Mouse (Mus musculus): ENCODE measurements around the gene Krt1. TPM values are rescaled to one million over a fixed set of nuclear protein-coding genes. Genes with fewer than 3 reads are reported as not detected.

Gene Krt1
- polyA plus RNA-seq (2015; fragmentation: Nextera tagmentation; extraction: Ambion mirVana), result not detected in 2 replicates

DNA sequence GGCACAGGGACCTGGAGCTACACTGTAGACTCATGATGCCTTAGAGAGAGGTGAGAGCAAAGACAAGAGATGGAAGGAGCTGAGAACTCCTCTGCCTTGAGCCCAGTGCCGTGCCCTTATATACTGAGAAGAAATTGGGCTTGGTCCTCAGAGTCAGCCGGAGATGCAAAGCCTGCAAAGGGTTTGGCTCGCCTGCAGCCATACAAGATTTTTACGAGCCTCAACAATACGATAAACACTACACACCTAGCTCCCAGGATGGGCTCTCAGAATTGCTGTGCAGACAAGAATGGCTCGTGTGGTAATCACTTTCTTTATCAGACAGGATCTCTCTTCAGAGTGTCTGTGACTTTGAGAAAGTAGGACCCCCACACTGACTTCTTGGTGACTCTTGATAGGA lies at the start of gene Krt1:
TSS of gene Krt1 (minus strand) at position 101 of the 400 bp plus-strand sequence.
- Histone ChIP-seq H3K9ac (ENCODE audit: low read depth, low read length) (no peak within 1 kb of the TSS), H3K4me3 (ENCODE audit: low read depth, low read length) (no peak within 1 kb of the TSS), H3K27me3 (ENCODE audit: control insufficient read depth, insufficient read depth, low read depth, low read length) (peaks cover 22% of the 10 kb centered on the region), H3K36me3 (ENCODE audit: control insufficient read depth, insufficient read depth) (no peaks in the 10 kb centered on the region), H3K4me1 (ENCODE audit: control insufficient read depth, low read depth, low read length) (no peaks in the 10 kb centered on the region), H3K9me3 (replicated peaks; ENCODE audit: control insufficient read depth, low read length) (no peaks in the 10 kb centered on the region), H3K27ac (ENCODE audit: low read length) (no peak within 1 kb of the TSS), H3K4me2 (ENCODE audit: low read depth, low read length) (no peak within 1 kb of the TSS)
- ATAC-seq (ENCODE audit: low read depth), result no peak
- 59% methylated on average over 6 of the region's 6 CpGs for WGBS (ENCODE audit: insufficient replicate concordance)

DNA sequence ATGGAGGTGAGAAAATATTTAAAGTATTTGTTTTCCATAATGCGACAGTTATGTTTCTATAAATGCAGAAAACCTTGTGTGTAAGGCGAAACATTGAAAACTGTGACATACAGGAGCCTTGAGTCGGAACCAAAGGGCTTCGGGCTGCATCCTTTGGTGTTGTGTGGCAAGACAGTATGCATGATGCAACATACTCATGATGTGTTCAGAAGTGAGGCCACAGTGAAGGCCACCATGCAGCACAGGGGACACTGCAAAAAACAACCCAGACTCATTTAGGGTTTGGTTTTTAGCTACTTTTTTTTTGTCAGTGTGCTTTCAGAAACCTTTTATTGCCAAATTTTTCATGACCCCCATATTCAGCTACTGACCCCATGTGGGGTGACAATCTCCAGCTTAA lies 44.6 kb upstream of the Krt1 start:
- no peak overlapping the region for H3K4me3 ChIP-seq (ENCODE audit: low read depth, low read length)
- H3K27me3 ChIP-seq (ENCODE audit: control insufficient read depth, insufficient read depth, low read depth, low read length), result no peaks in the 10 kb centered on the region
- H3K4me1 ChIP-seq (ENCODE audit: control insufficient read depth, low read depth, low read length), result no peaks in the 10 kb centered on the region
- WGBS (ENCODE audit: insufficient replicate concordance), result 74% methylated on average over 4 of the region's 4 CpGs
- H3K9ac ChIP-seq (ENCODE audit: low read depth, low read length), result no peak overlapping the region
- ATAC-seq (ENCODE audit: low read depth), result no peak
- H3K9me3 ChIP-seq (replicated peaks; ENCODE audit: control insufficient read depth, low read length), result no peaks in the 10 kb centered on the region
- no peaks in the 10 kb centered on the region for H3K36me3 ChIP-seq (ENCODE audit: control insufficient read depth, insufficient read depth)
- no peak overlapping the region for H3K4me2 ChIP-seq (ENCODE audit: low read depth, low read length)
- no peak overlapping the region for H3K27ac ChIP-seq (ENCODE audit: low read length)

DNA sequence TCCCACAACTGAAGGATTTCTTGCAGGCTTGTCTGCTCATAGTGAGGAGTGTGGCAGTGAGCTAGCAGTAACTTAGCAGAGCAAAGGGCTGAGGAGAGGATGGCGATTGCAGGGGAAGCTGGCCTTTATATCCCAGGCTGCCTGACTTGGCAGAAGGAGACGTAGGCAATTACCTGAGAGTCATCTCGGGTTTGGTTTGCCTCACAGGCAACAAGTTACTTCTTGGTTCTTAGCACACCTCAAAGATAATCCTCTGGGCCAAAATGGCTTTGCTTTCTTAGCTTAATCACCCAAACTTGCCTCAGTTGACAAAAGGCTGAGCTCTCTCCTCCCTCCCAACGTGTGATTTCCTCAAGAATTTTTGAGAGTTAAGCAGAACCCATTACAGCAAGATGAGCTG lies 42.2 kb upstream of the Krt1 start, which contains the start of gene Krt76:
TSS of gene Krt76 (minus strand) at position 101 of the 400 bp plus-strand sequence.
- no peaks in the 10 kb centered on the region for H3K4me1 ChIP-seq (ENCODE audit: control insufficient read depth, low read depth, low read length)
- no peaks in the 10 kb centered on the region for H3K27me3 ChIP-seq (ENCODE audit: control insufficient read depth, insufficient read depth, low read depth, low read length)
- no peak for ATAC-seq (ENCODE audit: low read depth)
- H3K4me3 ChIP-seq (ENCODE audit: low read depth, low read length), result no peak within 1 kb of the TSS
- WGBS (ENCODE audit: insufficient replicate concordance), result 37% methylated on average over 4 of the region's 4 CpGs
- no peak within 1 kb of the TSS for H3K9ac ChIP-seq (ENCODE audit: low read depth, low read length)
- H3K36me3 ChIP-seq (ENCODE audit: control insufficient read depth, insufficient read depth), result no peaks in the 10 kb centered on the region
- H3K4me2 ChIP-seq (ENCODE audit: low read depth, low read length), result no peak within 1 kb of the TSS
- no peak within 1 kb of the TSS for H3K27ac ChIP-seq (ENCODE audit: low read length)
- no peaks in the 10 kb centered on the region for H3K9me3 ChIP-seq (replicated peaks; ENCODE audit: control insufficient read depth, low read length)

DNA sequence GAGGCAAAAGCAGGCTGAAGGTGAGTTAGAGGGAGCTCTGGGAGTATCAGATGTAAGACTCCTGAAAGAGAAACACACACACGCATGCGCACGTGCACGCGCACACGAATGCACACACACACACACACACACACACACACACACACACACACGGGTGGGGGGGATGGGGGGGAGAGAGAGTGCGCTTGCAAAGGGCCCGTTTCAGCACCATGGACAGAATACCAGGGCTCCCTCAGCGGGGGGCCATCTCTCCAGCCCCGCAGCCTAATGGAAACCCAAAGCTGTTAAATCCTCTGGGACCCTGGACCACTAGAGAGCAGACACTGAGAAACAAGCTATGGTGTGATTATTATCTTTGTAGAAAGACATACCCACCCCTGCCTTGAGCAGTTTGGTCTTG lies 29.2 kb upstream of the Krt1 start:
- Histone ChIP-seq H3K36me3 (ENCODE audit: control insufficient read depth, insufficient read depth) (no peaks in the 10 kb centered on the region), H3K4me3 (ENCODE audit: low read depth, low read length) (no peak overlapping the region), H3K4me1 (ENCODE audit: control insufficient read depth, low read depth, low read length) (no peaks in the 10 kb centered on the region), H3K9ac (ENCODE audit: low read depth, low read length) (no peak overlapping the region), H3K27me3 (ENCODE audit: control insufficient read depth, insufficient read depth, low read depth, low read length) (no peaks in the 10 kb centered on the region; the same call in 1 of the 2 replicates), H3K27ac (ENCODE audit: low read length) (no peak overlapping the region), H3K9me3 (replicated peaks; ENCODE audit: control insufficient read depth, low read length) (no peaks in the 10 kb centered on the region), H3K4me2 (ENCODE audit: low read depth, low read length) (no peak overlapping the region)
- no peak for ATAC-seq (ENCODE audit: low read depth)
- WGBS (ENCODE audit: insufficient replicate concordance), result 24% methylated on average over 11 of the region's 11 CpGs

DNA sequence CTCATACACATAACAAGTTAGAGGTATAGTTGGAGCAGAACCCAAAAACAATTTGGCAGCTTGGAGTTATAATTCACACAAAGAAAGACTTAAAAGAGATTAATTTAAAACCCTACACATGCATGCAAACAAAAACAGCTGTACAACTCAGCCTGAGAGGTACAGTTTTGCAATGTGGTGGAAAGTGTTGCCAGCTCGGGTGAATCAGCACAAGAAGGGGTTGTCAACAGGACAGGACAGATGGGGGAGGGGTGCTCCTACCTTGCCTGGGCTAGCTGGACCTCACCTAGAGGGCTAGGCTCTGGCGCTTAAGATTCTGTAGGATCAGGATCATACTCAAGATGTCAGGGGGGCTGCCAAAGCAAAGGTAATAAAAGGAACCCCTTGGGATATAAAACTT lies 27.4 kb upstream of the Krt1 start:
- Histone ChIP-seq H3K4me1 (ENCODE audit: control insufficient read depth, low read depth, low read length) (no peaks in the 10 kb centered on the region), H3K27ac (ENCODE audit: low read length) (no peak overlapping the region), H3K9ac (ENCODE audit: low read depth, low read length) (no peak overlapping the region), H3K36me3 (ENCODE audit: control insufficient read depth, insufficient read depth) (no peaks in the 10 kb centered on the region), H3K4me2 (ENCODE audit: low read depth, low read length) (no peak overlapping the region), H3K9me3 (replicated peaks; ENCODE audit: control insufficient read depth, low read length) (no peaks in the 10 kb centered on the region), H3K4me3 (ENCODE audit: low read depth, low read length) (no peak overlapping the region), H3K27me3 (ENCODE audit: control insufficient read depth, insufficient read depth, low read depth, low read length) (no peaks in the 10 kb centered on the region; the same call in 1 of the 2 replicates)
- 25% methylated on average over 2 of the region's 2 CpGs for WGBS (ENCODE audit: insufficient replicate concordance)
- no peak for ATAC-seq (ENCODE audit: low read depth)

DNA sequence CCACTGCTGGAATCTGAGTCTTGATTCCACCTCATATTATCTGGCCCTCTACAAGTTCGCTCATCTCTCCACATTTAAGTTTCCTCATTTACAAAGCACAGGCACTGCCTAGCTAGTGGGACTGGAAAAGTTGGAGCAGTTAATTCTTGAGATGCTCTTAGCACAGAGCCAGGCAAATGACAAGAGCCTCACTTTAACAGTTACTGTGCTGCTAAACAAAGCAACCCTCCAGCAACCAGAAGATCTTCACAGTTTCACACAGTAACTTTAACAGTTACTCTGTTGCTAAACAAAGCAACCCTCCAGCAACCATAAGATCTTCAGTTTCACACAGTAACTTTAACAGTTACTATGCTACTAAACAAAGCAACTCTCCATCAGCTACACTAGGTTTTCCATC lies 23.8 kb upstream of the Krt1 start:
- Histone ChIP-seq H3K27ac (ENCODE audit: low read length) (no peak overlapping the region), H3K4me1 (ENCODE audit: control insufficient read depth, low read depth, low read length) (no peaks in the 10 kb centered on the region), H3K4me3 (ENCODE audit: low read depth, low read length) (no peak overlapping the region), H3K9ac (ENCODE audit: low read depth, low read length) (no peak overlapping the region), H3K27me3 (ENCODE audit: control insufficient read depth, insufficient read depth, low read depth, low read length) (no peaks in the 10 kb centered on the region; the same call in 1 of the 2 replicates), H3K4me2 (ENCODE audit: low read depth, low read length) (no peak overlapping the region), H3K9me3 (replicated peaks; ENCODE audit: control insufficient read depth, low read length) (no peaks in the 10 kb centered on the region), H3K36me3 (ENCODE audit: control insufficient read depth, insufficient read depth) (no peaks in the 10 kb centered on the region)
- 51% methylated on average over 1 of the region's 1 CpGs for WGBS (ENCODE audit: insufficient replicate concordance)
- ATAC-seq (ENCODE audit: low read depth), result no peak

DNA sequence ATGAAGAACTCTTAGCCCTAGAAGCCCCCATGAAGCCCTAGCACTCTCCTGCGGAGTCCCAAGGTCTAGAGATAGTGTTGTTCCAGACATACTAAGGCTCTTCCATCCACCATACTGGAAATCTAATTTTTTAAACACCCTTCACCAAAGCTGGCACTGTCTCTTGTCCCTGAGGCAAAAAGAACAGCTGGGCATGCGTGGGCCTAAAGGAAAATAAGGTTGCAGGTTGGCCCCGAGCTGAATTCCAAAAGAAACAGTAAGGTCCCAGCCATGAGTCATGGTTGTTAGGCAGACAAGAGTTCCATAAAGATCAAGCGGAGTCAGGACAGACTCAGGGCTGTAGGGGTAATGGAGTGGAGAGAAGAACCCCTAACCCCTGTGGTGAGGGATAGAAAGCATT lies 22.6 kb upstream of the Krt1 start:
- no peak for ATAC-seq (ENCODE audit: low read depth)
- H3K9me3 ChIP-seq (replicated peaks; ENCODE audit: control insufficient read depth, low read length), result no peaks in the 10 kb centered on the region
- H3K36me3 ChIP-seq (ENCODE audit: control insufficient read depth, insufficient read depth), result no peaks in the 10 kb centered on the region
- H3K27ac ChIP-seq (ENCODE audit: low read length), result no peak overlapping the region
- H3K9ac ChIP-seq (ENCODE audit: low read depth, low read length), result no peak overlapping the region
- WGBS (ENCODE audit: insufficient replicate concordance), result 46% methylated on average over 4 of the region's 4 CpGs
- H3K27me3 ChIP-seq (ENCODE audit: control insufficient read depth, insufficient read depth, low read depth, low read length), result no peaks in the 10 kb centered on the region; the same call in 1 of the 2 replicates
- H3K4me2 ChIP-seq (ENCODE audit: low read depth, low read length), result no peak overlapping the region
- no peak overlapping the region for H3K4me3 ChIP-seq (ENCODE audit: low read depth, low read length)
- no peaks in the 10 kb centered on the region for H3K4me1 ChIP-seq (ENCODE audit: control insufficient read depth, low read depth, low read length)

DNA sequence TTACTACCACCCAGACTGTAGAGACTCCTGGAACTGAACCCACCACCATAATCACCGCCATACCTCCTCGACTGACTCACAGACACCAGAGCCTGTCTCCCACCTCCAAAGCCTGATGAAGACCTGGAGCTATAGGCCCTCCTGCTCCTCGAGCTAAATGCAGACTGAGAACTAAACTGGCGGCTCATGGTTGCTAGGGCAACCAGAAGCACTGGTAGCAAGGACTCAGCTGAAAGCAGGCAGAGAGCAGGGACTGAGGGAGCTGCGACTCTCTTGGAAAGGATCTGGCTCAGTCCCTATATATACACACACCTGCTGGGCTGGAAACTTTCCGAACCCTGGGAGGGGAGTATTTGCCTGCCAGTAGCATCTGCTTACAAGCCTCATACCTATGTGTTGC lies 18.8 kb upstream of the Krt1 start, which contains the start of gene Krt77:
TSS of gene Krt77 (minus strand) at position 275 of the 400 bp plus-strand sequence.
- Histone ChIP-seq H3K9me3 (replicated peaks; ENCODE audit: control insufficient read depth, low read length) (no peaks in the 10 kb centered on the region), H3K27me3 (ENCODE audit: control insufficient read depth, insufficient read depth, low read depth, low read length) (no peaks in the 10 kb centered on the region), H3K36me3 (ENCODE audit: control insufficient read depth, insufficient read depth) (no peaks in the 10 kb centered on the region), H3K27ac (ENCODE audit: low read length) (no peak within 1 kb of the TSS), H3K9ac (ENCODE audit: low read depth, low read length) (no peak within 1 kb of the TSS), H3K4me2 (ENCODE audit: low read depth, low read length) (no peak within 1 kb of the TSS), H3K4me3 (ENCODE audit: low read depth, low read length) (no peak within 1 kb of the TSS), H3K4me1 (ENCODE audit: control insufficient read depth, low read depth, low read length) (no peaks in the 10 kb centered on the region)
- 30% methylated on average over 6 of the region's 6 CpGs for WGBS (ENCODE audit: insufficient replicate concordance)
- ATAC-seq (ENCODE audit: low read depth), result no peak

DNA sequence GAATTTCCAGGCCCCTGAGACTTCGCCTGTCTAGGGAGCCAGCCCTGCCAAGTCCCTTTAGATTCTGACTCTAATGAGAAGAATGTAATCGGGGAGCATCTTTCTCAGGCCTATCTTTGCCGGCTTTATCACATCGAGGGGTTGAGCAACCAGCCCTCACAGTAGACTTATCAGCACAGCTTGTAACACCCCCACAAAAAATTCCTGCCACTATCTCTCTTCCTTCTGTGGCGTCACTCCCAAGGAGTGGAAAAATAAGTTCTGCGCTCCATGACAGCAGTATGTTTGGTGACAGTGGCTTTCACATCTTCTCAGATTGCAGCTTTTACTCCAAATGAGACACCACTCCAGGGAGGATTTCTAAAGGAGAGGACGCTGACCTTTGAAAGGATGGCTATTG lies 16.2 kb upstream of the Krt1 start:
- H3K27me3 ChIP-seq (ENCODE audit: control insufficient read depth, insufficient read depth, low read depth, low read length), result no peaks in the 10 kb centered on the region
- no peaks in the 10 kb centered on the region for H3K4me1 ChIP-seq (ENCODE audit: control insufficient read depth, low read depth, low read length)
- 53% methylated on average over 7 of the region's 7 CpGs for WGBS (ENCODE audit: insufficient replicate concordance)
- H3K36me3 ChIP-seq (ENCODE audit: control insufficient read depth, insufficient read depth), result no peaks in the 10 kb centered on the region
- no peak overlapping the region for H3K27ac ChIP-seq (ENCODE audit: low read length)
- H3K4me3 ChIP-seq (ENCODE audit: low read depth, low read length), result no peak overlapping the region
- no peaks in the 10 kb centered on the region for H3K9me3 ChIP-seq (replicated peaks; ENCODE audit: control insufficient read depth, low read length)
- no peak overlapping the region for H3K4me2 ChIP-seq (ENCODE audit: low read depth, low read length)
- ATAC-seq (ENCODE audit: low read depth), result no peak
- H3K9ac ChIP-seq (ENCODE audit: low read depth, low read length), result no peak overlapping the region

All from liver, embryonic 16.5 days (tissue).